Mouse (Mus musculus): ENCODE measurements around the gene Plk3.

- TF ChIP-seq CTCF (IDR thresholded peaks at IDR 0.05; ENCODE audit: low read depth) (no peak), EP300 (IDR thresholded peaks at IDR 0.05; ENCODE audit: low read depth) (no peak)
Observed at GRCm38 (mm10) chr4:117119636-117120035, 14.1 kb downstream of the Plk3 start.

Data from heart, postnatal 0 days (tissue).